Mouse (Mus musculus): ENCODE measurements around the gene Rgs6.

DNA sequence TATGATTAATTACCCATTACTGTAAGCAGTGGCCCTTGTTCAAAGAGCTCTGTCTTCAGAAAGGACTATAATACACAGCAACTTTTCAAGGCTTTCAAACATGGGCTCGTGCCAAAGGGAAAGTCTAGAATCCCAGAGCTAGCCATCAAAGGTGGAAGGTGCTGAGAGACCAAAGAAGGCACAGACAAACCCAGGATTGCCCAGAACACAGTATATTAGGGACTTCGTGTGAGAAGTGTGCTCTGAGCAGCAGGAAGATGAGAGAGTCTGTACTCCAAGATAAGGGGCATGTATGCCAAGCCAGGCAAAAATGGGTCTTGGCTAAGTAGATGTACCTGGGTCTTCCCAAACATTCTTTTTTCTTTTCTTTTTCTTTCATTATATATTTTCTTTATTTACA is 553.1 kb downstream of the Rgs6 start:
- no peak for TF ChIP-seq POLR2A (IDR thresholded peaks at IDR 0.05; ENCODE audit: borderline replicate concordance, extremely low read depth, insufficient read depth, insufficient read length, poor library complexity, severe bottlenecking)
- TF ChIP-seq CTCF (IDR thresholded peaks at IDR 0.05; ENCODE audit: borderline replicate concordance, extremely low read depth, insufficient read depth, insufficient read length) = no peak

Measured in brain, embryonic 14.5 days (tissue).